Mouse (Mus musculus) lung, embryonic 16.5 days (tissue): ENCODE measurements around the gene C8a. TPM values are rescaled to one million over a fixed set of nuclear protein-coding genes. Genes with fewer than 3 reads are reported as not detected.

Experiments used
- ATAC-seq: fragments of 200-750 bp; cut with Nextera tagmentation; 2 replicates; pipeline ENCODE4 v1.8.0; 2017; ENCODE audit warnings: low read depth, mild to moderate bottlenecking, moderate library complexity
- H3K27ac ChIP-seq: fragments of 300-500 bp; sonication (generic); 2 replicates; pipeline ENCODE4 v1.5.1; 2014; ENCODE audit warnings: mild to moderate bottlenecking, control low read depth, low read length
- H3K27me3 ChIP-seq: fragments of 300-500 bp; sonication (generic); 2 replicates; pipeline ENCODE4 v1.6.1; 2014; ENCODE audit warnings: low read depth, low read length, mixed read lengths; ENCODE audit not compliant: control insufficient read depth, insufficient read depth
- H3K36me3 ChIP-seq: fragments of 300-500 bp; sonication (generic); 2 replicates; pipeline ENCODE4 v1.6.1; 2014; ENCODE audit warnings: low read length; ENCODE audit not compliant: control insufficient read depth, insufficient read depth
- H3K4me1 ChIP-seq: fragments of 300-500 bp; sonication (generic); replicated peaks from 2 replicates; pipeline ENCODE4 v1.6.1; 2014; ENCODE audit warnings: low read length, mixed read lengths; ENCODE audit not compliant: control insufficient read depth, insufficient read depth
- H3K4me2 ChIP-seq: fragments of 300-500 bp; sonication (generic); 2 replicates; pipeline ENCODE4 v1.6.1; 2014; ENCODE audit warnings: low read depth, low read length, control low read depth
- H3K4me3 ChIP-seq: fragments of 300-500 bp; sonication (generic); 2 replicates; pipeline ENCODE4 v1.5.1; 2014; ENCODE audit warnings: mild to moderate bottlenecking, low read length, control low read depth
- H3K9ac ChIP-seq: fragments of 300-500 bp; sonication (generic); 2 replicates; pipeline ENCODE4 v1.6.1; 2014; ENCODE audit warnings: low read length, control low read depth
- H3K9me3 ChIP-seq: fragments of 300-500 bp; sonication (generic); 2 replicates; pipeline ENCODE4 v1.6.1; 2016; ENCODE audit warnings: low read length; ENCODE audit not compliant: control insufficient read depth
- WGBS: fragments of 180-500 bp; shearing (Covaris S2); extraction: QIAGEN DNeasy Blood & Tissue Kit; methylation state at CpG from one replicate; pipeline ENCODE4 v1.1.7; 2014; 5-methylcytosine and 5-hydroxymethylcytosine counted together
- polyA plus RNA-seq: library from polyadenylated mRNA; unstranded; fragments of >200 nt; fragmentation: Nextera tagmentation; extraction: Ambion mirVana; gene quantifications from 2 replicates; pipeline ENCODE4 v1.2.1, GENCODE M21; 2015

C8a gene
- polyA plus RNA-seq, 1 experiment from 2014 or later = 0.06 TPM

DNA sequence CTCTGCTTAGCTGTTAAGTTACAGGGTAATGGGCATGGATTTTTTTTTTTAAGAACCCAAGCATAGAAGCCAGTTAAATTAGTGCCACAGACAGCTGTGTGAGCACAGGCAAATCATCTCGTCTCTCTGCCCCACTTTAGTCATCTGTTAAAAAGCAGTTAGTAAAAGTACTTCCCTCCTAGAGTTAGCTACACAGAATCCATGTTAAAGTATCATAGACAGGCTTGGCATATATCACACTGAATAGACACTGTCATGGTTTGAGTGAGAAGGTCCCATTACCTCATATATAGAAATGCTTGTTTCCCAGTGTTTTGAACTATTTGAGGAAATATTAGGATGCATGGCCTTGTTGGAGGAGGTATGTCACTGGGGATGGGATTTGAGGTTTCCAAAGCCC is 19.2 kb downstream of the C8a start, which contains the start of gene Gm17662:
TSS of gene Gm17662 (plus strand) at position 301 of the 400 bp plus-strand sequence.
- Histone ChIP-seq H3K4me3 (no peak within 1 kb of the TSS), H3K27ac (no peak within 1 kb of the TSS), H3K4me1 (no peaks in the 10 kb centered on the region), H3K4me2 (no peak within 1 kb of the TSS), H3K36me3 (no peaks in the 10 kb centered on the region), H3K9ac (no peak within 1 kb of the TSS), H3K9me3 (no peaks in the 10 kb centered on the region), H3K27me3 (no peaks in the 10 kb centered on the region)
- 62% methylated on average over 1 of the region's 1 CpGs for WGBS
- no peak for ATAC-seq

DNA sequence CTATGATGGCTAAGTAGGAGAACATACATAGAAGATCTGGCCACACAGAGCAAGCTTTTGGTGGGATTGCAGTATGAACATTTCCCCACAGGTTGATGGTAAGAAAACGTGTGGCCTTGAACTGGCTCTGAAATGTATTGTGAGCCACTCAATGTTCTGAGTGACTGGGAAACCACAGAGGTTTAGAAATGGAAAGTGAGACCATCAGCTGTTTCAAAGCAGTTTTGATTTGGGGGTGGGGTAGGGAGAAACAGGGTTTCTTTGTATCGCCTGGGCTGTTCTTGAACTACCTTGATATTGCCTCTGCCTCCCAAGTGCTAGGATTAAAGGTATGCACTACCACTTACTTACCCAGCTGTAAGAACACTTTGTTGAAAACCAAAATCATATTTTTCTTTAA is 21.0 kb downstream of the C8a start:
- 72% methylated on average over 2 of the region's 2 CpGs for WGBS
- H3K4me1 ChIP-seq = no peaks in the 10 kb centered on the region

DNA sequence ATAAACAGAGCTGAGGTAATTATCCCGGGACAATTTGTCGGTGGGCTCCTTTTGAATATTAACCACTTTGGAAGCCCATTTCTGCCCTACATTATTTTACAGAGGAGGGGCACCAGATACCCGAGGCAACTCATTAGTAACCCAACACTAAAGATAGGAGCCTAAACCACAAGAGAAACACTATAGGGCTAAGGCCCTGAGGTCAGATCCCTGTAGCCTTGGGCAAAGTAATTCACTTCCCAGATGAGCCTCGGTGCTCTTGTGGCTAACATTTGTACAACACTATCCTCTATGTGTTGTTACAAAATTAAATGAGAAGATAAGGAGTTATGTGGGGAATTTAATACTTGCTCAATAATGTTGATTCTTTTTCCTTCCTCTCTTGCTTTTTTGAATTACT is 32.7 kb downstream of the C8a start:
- ATAC-seq = no peak
- H3K4me3 ChIP-seq = no peak overlapping the region
- H3K4me1 ChIP-seq = no peaks in the 10 kb centered on the region
- H3K4me2 ChIP-seq = no peak overlapping the region
- H3K9ac ChIP-seq = no peak overlapping the region
- no peaks in the 10 kb centered on the region for H3K36me3 ChIP-seq
- no peaks in the 10 kb centered on the region for H3K9me3 ChIP-seq
- H3K27ac ChIP-seq = no peak overlapping the region
- 61% methylated on average over 4 of the region's 4 CpGs for WGBS
- H3K27me3 ChIP-seq = no peaks in the 10 kb centered on the region

More for the DNA sequence above, 21.0 kb downstream of the C8a start:
- Histone ChIP-seq H3K9me3 (no peaks in the 10 kb centered on the region), H3K27me3 (no peaks in the 10 kb centered on the region), H3K4me3 (no peak overlapping the region), H3K36me3 (no peaks in the 10 kb centered on the region), H3K4me2 (no peak overlapping the region), H3K27ac (no peak overlapping the region), H3K9ac (no peak overlapping the region)
- ATAC-seq = no peak

DNA sequence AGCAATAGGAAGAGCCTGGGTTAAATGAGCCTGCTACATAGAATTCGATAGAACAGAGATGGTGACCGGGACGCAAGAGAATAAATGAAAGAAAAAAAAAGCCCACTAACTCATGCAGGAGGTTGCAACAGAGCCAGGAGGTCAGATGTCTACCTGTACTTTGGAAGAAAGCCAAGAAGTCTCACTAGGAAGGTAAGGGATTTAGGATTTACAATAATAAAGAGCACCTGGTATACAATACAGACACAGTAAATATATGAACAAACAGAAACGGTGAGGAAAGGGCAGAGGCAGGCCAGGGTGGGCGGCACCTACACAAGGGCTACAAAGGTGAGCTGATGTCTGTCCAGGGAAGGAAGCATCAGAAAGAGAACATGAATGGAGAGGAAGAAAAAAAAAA is 34.0 kb downstream of the C8a start:
- WGBS = 77% methylated on average over 5 of the region's 5 CpGs
- Histone ChIP-seq H3K9ac (no peak overlapping the region), H3K27ac (no peak overlapping the region), H3K4me2 (no peak overlapping the region), H3K9me3 (no peaks in the 10 kb centered on the region), H3K27me3 (no peaks in the 10 kb centered on the region), H3K4me3 (no peak overlapping the region), H3K4me1 (no peaks in the 10 kb centered on the region), H3K36me3 (no peaks in the 10 kb centered on the region)
- ATAC-seq = no peak

DNA sequence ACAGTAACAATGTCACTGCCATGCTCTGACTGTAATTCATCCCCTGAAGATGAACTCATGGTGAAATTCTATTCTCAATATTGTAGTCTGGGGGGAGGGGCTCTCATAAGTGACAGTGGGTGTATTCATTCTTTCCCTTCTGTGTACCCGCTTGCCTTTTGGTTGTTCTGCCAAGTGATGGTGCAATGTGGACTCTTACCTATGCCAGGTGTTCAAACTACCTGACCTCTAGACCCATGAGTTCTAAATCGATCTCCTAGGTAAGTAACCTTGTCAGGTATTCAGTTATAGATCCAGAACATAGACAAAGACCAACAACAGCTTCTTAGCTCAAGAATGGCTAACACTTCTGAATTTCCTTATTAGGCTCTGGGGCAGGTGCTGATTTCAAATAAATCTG is 37.9 kb downstream of the C8a start:
- Histone ChIP-seq H3K27me3 (no peaks in the 10 kb centered on the region), H3K4me3 (no peak overlapping the region), H3K36me3 (no peaks in the 10 kb centered on the region), H3K4me2 (no peak overlapping the region), H3K27ac (no peak overlapping the region), H3K4me1 (no peaks in the 10 kb centered on the region), H3K9me3 (no peaks in the 10 kb centered on the region), H3K9ac (no peak overlapping the region)
- ATAC-seq = no peak
- WGBS = 78% methylated on average over 2 of the region's 2 CpGs

DNA sequence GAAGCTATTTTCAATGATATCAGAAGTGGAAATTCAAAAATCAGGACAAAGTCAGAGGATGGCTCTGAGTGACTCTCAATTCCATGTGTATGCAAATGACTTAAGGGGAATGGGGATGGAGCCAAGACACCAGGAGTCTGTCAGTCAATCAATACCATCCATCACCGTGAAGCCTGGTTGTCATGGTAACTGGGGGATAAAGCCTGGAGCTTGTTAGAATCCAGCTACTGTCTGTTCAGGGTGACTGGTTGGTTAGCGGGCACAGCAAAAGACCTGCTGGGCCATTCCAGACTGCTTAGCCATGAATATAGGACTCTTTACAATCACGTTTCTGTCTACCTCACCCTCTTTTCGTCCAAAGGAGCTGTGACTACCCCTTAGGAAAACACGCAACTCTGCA is 41.1 kb downstream of the C8a start:
- no peak overlapping the region for H3K27ac ChIP-seq
- ATAC-seq = no peak
- no peaks in the 10 kb centered on the region for H3K9me3 ChIP-seq
- H3K36me3 ChIP-seq = no peaks in the 10 kb centered on the region
- no peak overlapping the region for H3K9ac ChIP-seq
- WGBS = 47% methylated on average over 5 of the region's 5 CpGs
- no peak overlapping the region for H3K4me2 ChIP-seq
- H3K27me3 ChIP-seq = no peaks in the 10 kb centered on the region
- no peaks in the 10 kb centered on the region for H3K4me1 ChIP-seq
- H3K4me3 ChIP-seq = no peak overlapping the region

DNA sequence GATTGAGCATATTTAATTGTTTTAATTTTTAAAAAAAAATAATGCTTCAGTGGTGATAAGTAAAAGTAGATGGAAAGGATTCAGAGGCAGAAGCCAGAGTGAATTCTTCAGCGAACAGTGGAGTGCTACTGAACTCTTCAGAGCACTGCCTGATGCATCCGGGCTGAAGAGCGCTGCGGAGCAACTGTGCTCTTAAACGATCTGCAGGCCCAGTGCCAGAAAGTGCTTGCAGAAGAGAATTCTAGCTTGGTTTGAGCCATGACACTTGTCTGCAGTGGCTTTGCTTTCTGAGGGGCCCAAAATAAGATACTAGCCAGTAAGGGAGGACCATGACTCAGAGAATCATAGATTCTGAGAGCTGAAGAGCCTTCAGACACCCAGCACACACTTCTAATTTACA is 47.3 kb downstream of the C8a start:
- no peak for ATAC-seq
- Histone ChIP-seq H3K27ac (no peak overlapping the region), H3K4me1 (no peaks in the 10 kb centered on the region), H3K36me3 (no peaks in the 10 kb centered on the region), H3K4me3 (no peak overlapping the region), H3K27me3 (no peaks in the 10 kb centered on the region), H3K4me2 (no peak overlapping the region), H3K9me3 (no peaks in the 10 kb centered on the region), H3K9ac (no peak overlapping the region)
- WGBS = 49% methylated on average over 5 of the region's 5 CpGs

DNA sequence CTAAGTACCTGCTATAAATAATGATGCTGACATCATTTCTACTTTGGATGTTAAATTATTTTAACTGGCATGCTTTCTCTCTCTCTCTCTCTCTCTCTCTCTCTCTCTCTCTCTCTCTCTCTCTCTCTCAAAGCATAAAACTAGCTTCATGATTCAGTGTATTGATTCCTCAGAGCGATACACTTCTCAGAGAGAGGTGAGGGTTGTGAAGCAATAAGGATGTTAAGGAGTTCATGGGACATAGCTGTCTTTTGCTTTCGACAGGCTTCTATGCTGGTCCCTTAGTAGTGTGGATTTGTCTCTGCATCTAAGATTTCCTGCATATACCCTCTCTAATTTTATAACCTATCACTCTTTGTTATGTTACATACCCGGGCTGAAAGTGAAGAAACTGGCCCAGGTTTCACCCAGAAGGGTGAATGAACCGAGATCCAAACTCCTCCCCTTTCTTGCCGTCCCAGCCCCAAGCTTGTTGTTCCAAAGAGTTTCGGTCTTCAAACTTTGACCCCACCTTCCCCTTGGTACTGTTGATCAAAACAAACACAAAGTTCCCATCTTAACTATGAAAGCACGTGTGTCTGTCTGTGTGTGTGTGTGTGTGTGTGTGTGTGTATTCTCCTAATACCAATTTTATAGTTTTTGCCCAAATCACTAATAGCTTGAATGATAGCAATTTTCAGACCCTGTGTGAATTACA is 51.7 kb downstream of the C8a start:
- no peak overlapping the region for H3K4me2 ChIP-seq
- no peak overlapping the region for H3K27ac ChIP-seq
- H3K4me3 ChIP-seq = no peak overlapping the region
- no peaks in the 10 kb centered on the region for H3K27me3 ChIP-seq
- 54% methylated on average over 7 of the region's 7 CpGs for WGBS
- no peaks in the 10 kb centered on the region for H3K36me3 ChIP-seq
- H3K9me3 ChIP-seq = no peaks in the 10 kb centered on the region
- ATAC-seq = no peak
- no peak overlapping the region for H3K9ac ChIP-seq
- H3K4me1 ChIP-seq = no peaks in the 10 kb centered on the region

DNA sequence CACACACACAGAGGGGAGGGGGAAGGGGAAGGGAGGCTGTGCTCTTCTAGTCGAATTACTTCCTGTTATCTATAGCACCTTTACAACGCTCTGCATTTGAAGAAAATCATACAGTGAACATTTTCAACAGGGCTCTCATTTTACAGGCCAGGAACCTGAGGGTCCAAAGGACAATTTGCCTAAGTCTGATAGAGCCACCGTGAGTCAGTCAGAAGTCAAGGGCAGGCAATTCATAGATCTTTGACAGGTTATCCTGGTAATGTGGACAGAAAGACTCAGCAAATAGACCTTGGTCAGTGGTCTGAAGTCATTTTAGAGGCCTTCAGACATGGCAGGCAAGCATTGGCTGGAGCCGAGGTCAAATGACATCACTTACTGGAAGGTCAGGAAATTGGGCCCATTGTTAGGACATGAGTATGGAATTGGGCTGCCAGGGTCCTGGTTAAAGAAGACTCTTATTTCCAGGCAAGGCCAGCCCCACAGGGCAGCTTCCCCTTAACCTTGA is 52.5 kb downstream of the C8a start:
- no peak overlapping the region for H3K4me3 ChIP-seq
- H3K27me3 ChIP-seq = no peaks in the 10 kb centered on the region
- WGBS = 48% methylated on average over 4 of the region's 4 CpGs
- no peaks in the 10 kb centered on the region for H3K9me3 ChIP-seq
- H3K27ac ChIP-seq = no peak overlapping the region
- H3K4me1 ChIP-seq = no peaks in the 10 kb centered on the region
- no peak overlapping the region for H3K9ac ChIP-seq
- ATAC-seq = no peak
- H3K4me2 ChIP-seq = no peak overlapping the region
- no peaks in the 10 kb centered on the region for H3K36me3 ChIP-seq
